Mouse (Mus musculus): ENCODE data around the gene Rexo1. TPM values are rescaled to one million over a fixed set of nuclear protein-coding genes. Genes with fewer than 3 reads are reported as not detected.

Gene Rexo1
- polyA plus RNA-seq, 2 experiments = 27.9 to 56.4 TPM

DNA sequence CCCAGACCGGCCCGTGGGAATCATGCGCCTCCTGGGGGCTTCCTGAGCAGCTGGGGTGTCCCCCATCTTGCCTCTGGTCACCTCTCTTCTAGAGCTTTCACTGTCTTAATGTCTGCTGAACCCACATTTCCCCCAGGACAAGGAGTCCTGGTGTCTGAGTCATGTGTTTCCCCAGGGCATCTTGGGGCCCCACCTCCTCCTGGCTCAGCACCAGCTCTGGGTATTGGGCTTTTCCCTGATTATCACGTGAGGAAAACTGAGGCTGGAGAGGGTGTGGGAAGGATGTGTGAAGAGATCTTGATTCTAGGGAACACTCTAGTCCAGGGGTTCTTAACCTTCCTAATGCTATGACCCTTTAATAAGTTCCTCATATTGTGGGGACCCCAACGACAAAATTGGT lies 23.2 kb downstream of the Rexo1 start:
- peaks cover 32% of the 10 kb centered on the region; the same call in 1 of the 2 replicates for H3K27me3 ChIP-seq (ENCODE audit: control insufficient read depth, insufficient read depth, low read length)
- DNase-seq (ENCODE audit: low spot score) = no peak
- WGBS = 49% methylated on average over 5 of the region's 5 CpGs

GRCm38 (mm10) chr10:80535711-80536110 lies 25.6 kb downstream of the Rexo1 start:
- Histone ChIP-seq H3K27me3 (ENCODE audit: control insufficient read depth, insufficient read depth, low read length) (peaks cover 32% of the 10 kb centered on the region; the same call in 1 of the 2 replicates), H3K9me3 (ENCODE audit: control insufficient read depth, low read length) (no peaks in the 10 kb centered on the region), H3K4me2 (replicated peaks; ENCODE audit: low read depth, low read length, severe bottlenecking) (no peak overlapping the region), H3K36me3 (ENCODE audit: control insufficient read depth, insufficient read depth, low read length) (no peaks in the 10 kb centered on the region), H3K4me1 (ENCODE audit: control insufficient read depth, insufficient read depth, low read length) (peaks cover 3% of the 10 kb centered on the region; the same call in 1 of the 2 replicates), H3K27ac (replicated peaks; ENCODE audit: low read depth, low read length) (no peak overlapping the region), H3K4me3 (replicated peaks; ENCODE audit: low read length) (no peak overlapping the region), H3K9ac (ENCODE audit: low read depth, low read length, severe bottlenecking) (no peak overlapping the region)
- no peak for TF ChIP-seq POLR2A (IDR thresholded peaks at IDR 0.05; ENCODE audit: borderline replicate concordance, extremely low read depth, insufficient read depth, insufficient read length)
- ATAC-seq (ENCODE audit: low FRiP score, low read depth) (no peak), DNase-seq (ENCODE audit: low spot score) (no peak)
- 10% methylated on average over 13 of the region's 13 CpGs for WGBS

More for the DNA sequence above, 23.2 kb downstream of the Rexo1 start:
- ATAC-seq (ENCODE audit: low FRiP score, low read depth) = no peak
- no peak overlapping the region for H3K27ac ChIP-seq (replicated peaks; ENCODE audit: low read depth, low read length)
- H3K4me1 ChIP-seq (ENCODE audit: control insufficient read depth, insufficient read depth, low read length) = peaks cover 3% of the 10 kb centered on the region; the same call in 1 of the 2 replicates
- no peak overlapping the region for H3K4me3 ChIP-seq (replicated peaks; ENCODE audit: low read length)
- H3K9me3 ChIP-seq (ENCODE audit: control insufficient read depth, low read length) = no peaks in the 10 kb centered on the region
- TF ChIP-seq POLR2A (IDR thresholded peaks at IDR 0.05; ENCODE audit: borderline replicate concordance, extremely low read depth, insufficient read depth, insufficient read length) = no peak
- no peak overlapping the region for H3K9ac ChIP-seq (ENCODE audit: low read depth, low read length, severe bottlenecking)
- H3K36me3 ChIP-seq (ENCODE audit: control insufficient read depth, insufficient read depth, low read length) = peaks cover 23% of the 10 kb centered on the region
- no peak overlapping the region for H3K4me2 ChIP-seq (replicated peaks; ENCODE audit: low read depth, low read length, severe bottlenecking)

- Histone ChIP-seq H3K9me3 (ENCODE audit: control insufficient read depth, low read length) (no peaks in the 10 kb centered on the region), H3K27me3 (ENCODE audit: control insufficient read depth, insufficient read depth, low read length) (peaks cover 32% of the 10 kb centered on the region; the same call in 1 of the 2 replicates), H3K9ac (ENCODE audit: low read depth, low read length, severe bottlenecking) (no peak overlapping the region), H3K4me2 (replicated peaks; ENCODE audit: low read depth, low read length, severe bottlenecking) (no peak overlapping the region), H3K4me3 (replicated peaks; ENCODE audit: low read length) (no peak overlapping the region), H3K27ac (replicated peaks; ENCODE audit: low read depth, low read length) (no peak overlapping the region), H3K4me1 (ENCODE audit: control insufficient read depth, insufficient read depth, low read length) (peaks cover 3% of the 10 kb centered on the region; the same call in 1 of the 2 replicates), H3K36me3 (ENCODE audit: control insufficient read depth, insufficient read depth, low read length) (no peaks in the 10 kb centered on the region)
- 12% methylated on average over 14 of the region's 14 CpGs for WGBS
- TF ChIP-seq POLR2A (IDR thresholded peaks at IDR 0.05; ENCODE audit: borderline replicate concordance, extremely low read depth, insufficient read depth, insufficient read length) = no peak
- ATAC-seq (ENCODE audit: low FRiP score, low read depth) (no peak), DNase-seq (ENCODE audit: low spot score) (no peak)
These were observed 26.3 kb downstream of the Rexo1 start for GRCm38 (mm10) chr10:80535071-80535470.

DNA sequence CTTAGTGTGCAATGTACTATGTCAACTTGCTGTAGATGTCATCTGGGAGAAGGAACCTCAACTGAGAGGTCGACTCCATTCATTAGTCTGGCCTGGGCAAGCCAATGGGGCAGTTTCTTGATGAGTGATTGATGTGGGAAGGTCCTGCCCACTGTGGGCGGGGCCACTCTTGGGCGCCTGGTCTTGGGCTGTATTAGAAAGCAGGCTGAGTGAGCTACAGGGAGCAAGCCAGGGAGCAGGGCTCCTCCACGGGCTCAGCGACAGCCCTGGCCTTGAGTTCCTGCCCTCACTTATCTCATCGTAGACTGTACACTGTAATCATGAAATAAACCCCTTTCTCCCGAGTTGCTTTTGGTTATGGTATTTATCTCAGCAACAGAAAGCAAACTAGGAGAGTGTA lies 27.7 kb downstream of the Rexo1 start:
- peaks cover 32% of the 10 kb centered on the region; the same call in 1 of the 2 replicates for H3K27me3 ChIP-seq (ENCODE audit: control insufficient read depth, insufficient read depth, low read length)
- WGBS = 20% methylated on average over 7 of the region's 7 CpGs

GRCm38 (mm10) chr10:80532783-80533182 lies 28.6 kb downstream of the Rexo1 start:
- H3K27ac ChIP-seq (replicated peaks; ENCODE audit: low read depth, low read length) = no peak overlapping the region
- ATAC-seq (ENCODE audit: low FRiP score, low read depth) = no peak
- 87% methylated on average over 11 of the region's 11 CpGs for WGBS
- H3K36me3 ChIP-seq (ENCODE audit: control insufficient read depth, insufficient read depth, low read length) = no peaks in the 10 kb centered on the region
- H3K27me3 ChIP-seq (ENCODE audit: control insufficient read depth, insufficient read depth, low read length) = peaks cover 28% of the 10 kb centered on the region; the same call in 1 of the 2 replicates
- H3K9ac ChIP-seq (ENCODE audit: low read depth, low read length, severe bottlenecking) = no peak overlapping the region
- no peak for TF ChIP-seq POLR2A (IDR thresholded peaks at IDR 0.05; ENCODE audit: borderline replicate concordance, extremely low read depth, insufficient read depth, insufficient read length)
- no peak overlapping the region for H3K4me3 ChIP-seq (replicated peaks; ENCODE audit: low read length)
- H3K9me3 ChIP-seq (ENCODE audit: control insufficient read depth, low read length) = no peaks in the 10 kb centered on the region
- H3K4me2 ChIP-seq (replicated peaks; ENCODE audit: low read depth, low read length, severe bottlenecking) = no peak overlapping the region
- no peak for DNase-seq (ENCODE audit: low spot score)
- H3K4me1 ChIP-seq (ENCODE audit: control insufficient read depth, insufficient read depth, low read length) = no peaks in the 10 kb centered on the region

More for the DNA sequence above, 27.7 kb downstream of the Rexo1 start:
- Histone ChIP-seq H3K4me3 (replicated peaks; ENCODE audit: low read length) (no peak overlapping the region), H3K9me3 (ENCODE audit: control insufficient read depth, low read length) (no peaks in the 10 kb centered on the region), H3K36me3 (ENCODE audit: control insufficient read depth, insufficient read depth, low read length) (no peaks in the 10 kb centered on the region), H3K27ac (replicated peaks; ENCODE audit: low read depth, low read length) (no peak overlapping the region), H3K4me1 (ENCODE audit: control insufficient read depth, insufficient read depth, low read length) (no peaks in the 10 kb centered on the region), H3K9ac (ENCODE audit: low read depth, low read length, severe bottlenecking) (no peak overlapping the region), H3K4me2 (replicated peaks; ENCODE audit: low read depth, low read length, severe bottlenecking) (no peak overlapping the region)
- DNase-seq (ENCODE audit: low spot score) (no peak), ATAC-seq (ENCODE audit: low FRiP score, low read depth) (no peak)
- no peak for TF ChIP-seq POLR2A (IDR thresholded peaks at IDR 0.05; ENCODE audit: borderline replicate concordance, extremely low read depth, insufficient read depth, insufficient read length)
